Mouse (Mus musculus): ENCODE measurements around the gene Taok3. TPM values are rescaled to one million over a fixed set of nuclear protein-coding genes. Genes with fewer than 3 reads are reported as not detected.
"Not testable (repeated sequence)": the region's sequence is repeated elsewhere in the genome, so short reads cannot be mapped to it uniquely, and the experiment has no call there.

Taok3 gene
- total RNA-seq, 2 experiments from 2014 or later: 53.8 to 54.3 TPM

DNA sequence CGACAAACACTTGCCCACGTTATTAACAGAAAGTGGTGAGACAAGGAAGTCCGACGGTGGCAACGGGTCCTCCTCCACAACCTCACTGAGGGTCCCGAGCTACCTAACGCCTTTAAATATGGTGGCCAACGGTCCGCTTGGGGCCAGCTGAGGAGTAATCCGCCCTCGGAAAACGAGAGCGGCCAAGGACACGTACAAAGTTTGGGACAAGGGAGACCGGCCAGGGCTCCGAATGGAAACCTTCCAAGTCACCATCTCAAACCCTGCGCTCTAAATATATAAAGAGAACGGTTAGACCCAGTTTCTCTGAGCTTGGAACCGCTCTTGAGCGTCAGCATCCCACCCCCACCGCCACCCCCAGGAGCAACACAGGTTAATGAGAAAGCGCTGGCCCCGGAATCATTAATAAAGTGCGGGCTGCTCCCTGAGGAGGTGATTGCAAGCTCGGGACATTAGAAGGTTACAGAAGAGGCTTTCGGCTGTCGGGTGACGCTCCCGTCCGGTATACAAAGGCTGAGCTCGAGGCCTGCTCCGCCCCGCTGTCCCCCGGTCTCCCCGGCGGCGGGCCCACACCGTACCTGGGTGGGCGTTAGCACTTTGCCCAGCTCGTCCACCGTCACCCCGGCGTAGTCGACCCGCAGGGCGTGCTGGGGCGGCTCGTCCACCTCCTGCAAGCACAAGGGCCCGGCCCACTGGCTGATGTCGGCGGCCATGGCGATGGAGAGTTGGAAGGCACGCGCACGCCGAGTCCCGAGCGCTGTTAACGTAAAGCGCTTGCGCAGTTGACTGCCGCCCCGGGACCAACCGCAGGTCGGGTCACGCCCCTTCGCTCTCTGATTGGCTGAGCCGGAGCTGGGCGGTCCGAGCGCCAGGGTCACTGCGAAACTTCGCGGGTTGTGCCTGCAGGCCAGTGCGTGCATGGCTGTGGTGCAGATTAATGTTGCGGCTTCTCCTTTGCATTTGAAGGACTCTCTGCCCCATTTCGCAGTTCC is 167.2 kb downstream of the Taok3 start, which contains the start of gene Pebp1:
Gene Pebp1 (minus strand): TSS at position 795 of the 992 bp plus-strand sequence.
- DNase-seq (ENCODE audit: low spot score in 2 of 2): peak; percentile 94 to 96

DNA sequence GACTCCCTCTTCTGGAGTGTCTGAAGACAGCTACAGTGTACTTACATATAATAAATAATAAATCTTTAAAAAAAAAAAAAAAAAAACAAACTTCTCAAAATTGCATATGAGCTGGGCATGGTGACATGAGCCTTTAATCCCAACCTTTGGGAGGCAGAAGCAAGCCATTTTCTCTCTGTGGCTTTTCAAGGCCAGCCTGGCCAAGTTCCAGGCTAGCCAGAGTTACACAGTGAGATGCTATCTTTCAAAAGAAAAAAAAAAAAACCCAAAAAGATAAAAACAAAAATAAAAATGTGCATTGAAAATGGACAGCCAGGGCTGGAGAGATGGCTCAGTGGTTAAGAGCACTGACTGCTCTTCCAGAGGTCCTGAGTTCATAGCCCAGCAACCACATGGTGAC is 169.7 kb downstream of the Taok3 start:
- no peak for DNase-seq (ENCODE audit: low spot score in 2 of 2)

DNA sequence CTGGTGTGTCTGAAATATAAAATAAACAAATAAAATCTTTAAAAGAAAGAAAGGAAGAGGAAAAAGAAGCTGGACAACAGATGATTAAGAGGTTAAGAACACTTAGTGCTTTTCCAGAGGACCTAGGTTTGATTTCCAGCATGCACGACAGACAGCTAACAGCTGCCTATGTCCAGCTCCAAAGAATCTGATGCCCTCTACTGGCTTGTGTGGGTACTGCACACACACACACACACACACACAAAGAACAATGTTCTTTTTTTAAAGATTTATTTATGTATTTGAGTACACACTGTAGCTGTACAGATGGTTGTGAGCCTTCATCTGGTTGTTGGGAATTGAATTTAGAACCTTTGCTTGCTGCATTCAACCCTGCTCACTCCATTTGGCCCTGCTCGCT is 170.2 kb downstream of the Taok3 start:
- no peak for DNase-seq (ENCODE audit: low spot score in 2 of 2)

- DNase-seq (ENCODE audit: low spot score in 2 of 2): no peak
Observed at GRCm38 (mm10) chr5:117291312-117291711, 171.4 kb downstream of the Taok3 start.

GRCm38 (mm10) chr5:117292547-117292946 is 172.6 kb downstream of the Taok3 start:
- DNase-seq (ENCODE audit: low spot score in 2 of 2): no peak

DNA sequence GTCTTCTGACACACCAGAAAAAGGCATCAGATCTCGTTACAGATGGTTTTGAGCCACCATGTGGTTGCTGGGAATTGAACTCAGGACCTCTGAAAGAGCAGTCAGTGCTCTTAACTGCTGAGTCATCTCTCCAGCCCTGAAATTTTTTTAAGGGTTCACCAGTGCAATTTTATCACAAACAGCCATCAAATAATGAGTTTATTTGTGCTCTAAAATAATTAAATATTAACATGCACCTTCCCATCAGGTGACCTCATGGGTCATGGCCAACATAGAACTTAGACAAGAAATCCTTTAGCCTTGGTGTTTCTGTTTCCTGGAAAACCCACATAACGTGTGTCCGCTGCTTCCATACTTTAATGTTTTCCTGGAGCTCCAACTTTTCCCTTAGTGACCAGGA is 173.8 kb downstream of the Taok3 start:
- DNase-seq (ENCODE audit: low spot score in 2 of 2): not testable (repeated sequence)

DNA sequence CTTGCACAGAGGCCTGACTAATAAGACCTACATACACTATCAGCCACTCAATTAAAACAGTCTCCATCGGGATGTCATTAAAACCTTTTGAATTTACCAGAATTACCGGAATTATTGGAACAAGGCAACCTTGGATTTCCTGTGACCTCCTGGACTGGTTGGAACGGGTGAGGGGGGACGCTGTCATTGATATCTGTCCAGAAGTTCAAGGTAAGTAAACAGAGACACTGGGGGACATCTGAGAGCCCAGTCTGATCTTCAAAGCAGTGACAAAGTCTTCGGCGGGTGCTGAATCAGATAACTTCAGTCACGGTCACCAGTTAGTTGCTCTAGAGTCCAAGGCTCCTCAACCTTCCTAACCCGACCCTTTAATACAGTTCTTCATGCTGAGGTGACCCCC is 175.1 kb downstream of the Taok3 start:
- no peak for DNase-seq (ENCODE audit: low spot score in 2 of 2)

DNA sequence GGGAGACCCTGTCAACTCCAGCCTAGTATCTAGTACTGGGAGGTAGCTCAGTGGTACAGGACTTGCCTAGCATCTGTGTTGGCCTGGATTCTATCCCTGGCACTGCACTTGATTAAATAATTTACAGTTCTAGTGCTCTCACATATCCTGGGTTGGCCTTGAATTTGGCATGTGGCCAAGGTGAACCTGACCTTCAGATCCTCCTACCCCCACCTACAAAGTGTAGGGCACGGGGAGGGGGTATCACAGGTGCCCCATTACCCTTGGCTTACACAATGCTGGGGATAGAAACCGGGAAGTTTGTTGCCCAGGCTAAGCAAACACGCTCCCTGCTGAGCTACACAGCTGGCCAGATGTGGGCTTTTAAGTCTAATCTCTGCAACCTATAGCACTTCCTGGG is 183.0 kb downstream of the Taok3 start:
- DNase-seq (ENCODE audit: low spot score in 2 of 2): no peak

- DNase-seq (ENCODE audit: low spot score in 2 of 2): no peak
Observed at GRCm38 (mm10) chr5:117303691-117304579, 184.0 kb downstream of the Taok3 start.

- peak; percentile 73 to 90 for DNase-seq (ENCODE audit: low spot score in 2 of 2)
Observed at GRCm38 (mm10) chr5:117304947-117305346, 185.0 kb downstream of the Taok3 start.

GRCm38 (mm10) chr5:117305754-117306153 is 185.8 kb downstream of the Taok3 start:
- no peak for DNase-seq (ENCODE audit: low spot score in 2 of 2)

- DNase-seq (ENCODE audit: low spot score in 2 of 2): no peak
Observed at GRCm38 (mm10) chr5:117306826-117307225, 186.9 kb downstream of the Taok3 start.

DNA sequence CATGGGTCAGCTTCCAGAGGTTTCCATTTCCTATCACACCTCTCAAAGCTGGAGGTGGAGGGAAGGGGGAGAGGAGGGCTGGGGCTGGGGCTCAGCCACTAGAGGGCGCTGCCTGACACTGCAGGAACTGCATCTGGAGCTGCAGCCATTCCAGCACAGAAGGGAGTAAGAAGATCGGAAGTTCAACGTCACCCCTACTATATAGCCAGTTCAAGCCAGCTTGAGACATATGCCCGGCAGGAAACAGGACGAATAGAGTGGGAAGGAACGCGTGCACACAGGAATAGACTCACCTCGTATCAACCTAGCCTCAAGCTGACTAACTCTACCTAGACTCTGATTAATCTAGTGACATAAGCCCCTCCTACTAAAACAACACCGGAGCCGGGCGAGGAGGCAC is 187.8 kb downstream of the Taok3 start:
- peak; percentile 42 to 72 for DNase-seq (ENCODE audit: low spot score in 2 of 2)

DNA sequence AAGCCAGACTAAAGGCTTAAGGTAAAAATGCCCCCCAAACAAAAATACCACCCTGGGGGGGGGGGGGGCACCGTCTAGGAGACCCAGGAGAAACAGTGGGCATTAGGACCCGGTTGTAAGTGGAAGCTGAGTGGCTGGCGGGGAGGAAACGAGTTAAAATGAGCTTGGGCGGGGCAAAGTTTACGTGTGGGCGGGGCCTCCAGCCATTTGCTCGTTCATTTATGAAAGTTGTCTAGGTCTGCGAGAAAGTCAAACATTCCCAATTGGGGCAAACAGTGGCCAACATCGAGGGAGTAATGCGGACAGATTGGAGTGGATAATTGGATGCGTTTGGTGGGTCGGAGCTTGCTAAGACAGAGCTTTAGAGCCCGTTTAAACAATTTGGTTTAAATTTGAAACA is 193.5 kb downstream of the Taok3 start:
- no peak for DNase-seq (ENCODE audit: low spot score in 2 of 2)

GRCm38 (mm10) chr5:117313909-117314308 is 194.0 kb downstream of the Taok3 start:
- DNase-seq (ENCODE audit: low spot score in 2 of 2): no peak

DNA sequence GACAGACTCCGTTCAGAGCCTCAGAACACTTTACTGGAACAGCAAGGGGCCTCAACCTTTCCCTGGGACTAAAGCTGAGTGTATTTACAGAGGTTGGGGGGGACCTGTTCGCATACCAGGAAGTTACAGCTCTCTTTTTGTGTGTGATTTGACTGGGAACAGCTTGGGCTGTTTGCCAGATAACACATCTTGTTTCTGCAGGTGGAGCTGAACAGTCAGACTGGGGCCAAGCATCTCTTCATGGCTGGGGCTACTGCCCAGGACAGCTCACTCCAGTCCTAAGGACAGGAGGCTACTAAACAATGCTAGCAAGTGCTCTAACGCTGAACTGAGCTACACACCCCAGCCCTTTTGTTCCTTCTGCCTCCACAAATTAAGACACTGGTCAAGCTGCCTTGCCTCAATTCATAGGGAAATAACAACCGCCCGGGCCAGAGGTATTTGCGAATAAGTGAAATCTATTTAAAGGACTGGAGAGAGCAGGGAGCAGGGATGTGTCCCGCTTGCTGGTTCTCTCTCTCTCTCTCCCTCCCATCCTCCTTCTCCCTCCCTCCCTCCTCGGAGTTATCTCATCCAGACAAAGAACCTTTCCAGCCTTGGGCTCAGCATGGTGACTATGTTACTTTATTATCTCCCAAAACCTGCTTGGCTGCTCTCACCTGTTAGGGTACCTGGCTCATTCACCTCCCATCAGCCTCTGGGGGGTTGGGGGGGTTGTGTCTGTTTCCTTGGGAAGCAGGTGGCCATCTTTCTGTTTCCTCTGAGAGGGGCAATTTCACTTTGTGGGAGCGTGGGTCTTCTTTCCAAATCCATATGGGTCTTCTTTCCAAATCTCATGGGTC is 194.9 kb downstream of the Taok3 start:
- no peak for DNase-seq (ENCODE audit: low spot score in 2 of 2)

- DNase-seq (ENCODE audit: low spot score in 2 of 2): peak; percentile 16 to 53
Observed at GRCm38 (mm10) chr5:117318741-117319629, 199.1 kb downstream of the Taok3 start, which contains the start of gene Vsig10. Gene Vsig10 (plus strand): TSS chr5:117319083.

- DNase-seq (ENCODE audit: low spot score in 2 of 2): no peak
Observed at GRCm38 (mm10) chr5:117323751-117324150, 203.8 kb downstream of the Taok3 start.
